8 mouse cellular contexts compared by ENCODE assay signal in the genomic region with DNA sequence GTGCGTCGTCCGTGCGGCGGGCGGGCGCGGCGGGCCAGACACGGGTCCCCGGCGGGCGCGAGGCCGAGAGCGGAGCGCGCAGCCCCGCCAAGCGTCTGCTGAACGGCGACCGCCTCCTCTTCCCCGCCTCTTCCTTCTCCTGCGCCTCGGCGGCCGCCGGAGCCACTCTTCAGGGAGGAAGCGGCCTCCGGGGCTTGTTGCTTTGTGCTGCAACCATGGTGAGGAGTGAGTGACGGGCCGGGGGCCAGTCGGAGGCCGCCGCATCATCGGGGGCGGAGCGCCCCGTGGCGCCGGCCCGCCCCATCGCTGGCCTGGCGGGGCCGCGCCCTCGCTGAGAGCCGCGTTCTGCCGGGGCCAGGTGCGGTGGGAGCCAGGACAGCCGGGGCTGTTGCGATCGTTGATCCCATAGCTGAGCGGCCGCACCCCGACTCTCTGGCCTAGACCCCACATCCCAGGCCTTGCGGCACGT. TPM values are rescaled to one million over a fixed set of nuclear protein-coding genes. Genes with fewer than 3 reads are reported as not detected.
DNase-seq lines count a peak whose midpoint lies in the region; ATAC-seq lines count a peak whose summit lies in the region.

No protein-coding gene starts in this region.

- H3K27ac ChIP-seq in embryonic facial prominence, embryonic 11.5 days (replicated peaks; ENCODE audit: low read depth, low read length): peak overlapping the region; percentile 94
- peak overlapping the region; percentile 94 for H3K27ac ChIP-seq in midbrain, embryonic 11.5 days (ENCODE audit: low read depth, low read length)

- intact Hi-C loops in left cerebral cortex, postnatal 4 days (cut with DNase I): loop anchor here (5.0 to 10.0 kb wide), 2 partner anchors 65 to 298 kb away; no protein-coding TSS in a partner anchor

- H3K4me3 ChIP-seq in embryonic facial prominence, embryonic 11.5 days (ENCODE audit: low read depth, low read length): peak overlapping the region; percentile 89
- H3K4me3 ChIP-seq in midbrain, embryonic 11.5 days (ENCODE audit: low read depth, low read length): peak overlapping the region; percentile 89

- H3K36me3 ChIP-seq in embryonic facial prominence, embryonic 11.5 days (replicated peaks; ENCODE audit: control insufficient read depth, insufficient read depth, low read depth, low read length): no peaks in the 10 kb centered on the region
- H3K36me3 ChIP-seq in midbrain, embryonic 11.5 days (ENCODE audit: control insufficient read depth, insufficient read depth, low read length): no peaks in the 10 kb centered on the region

- ATAC-seq in embryonic facial prominence, embryonic 11.5 days (replicated peaks; ENCODE audit: insufficient number of reproducible peaks, low FRiP score, low TSS enrichment, low read depth): peak; percentile 97
- peak; percentile 98 for ATAC-seq in midbrain, embryonic 11.5 days (ENCODE audit: low FRiP score)

- H3K4me2 ChIP-seq in embryonic facial prominence, embryonic 11.5 days (ENCODE audit: low read depth, low read length): peak overlapping the region; percentile 90
- peak overlapping the region; percentile 95 for H3K4me2 ChIP-seq in midbrain, embryonic 11.5 days

- H3K27me3 ChIP-seq in embryonic facial prominence, embryonic 11.5 days (ENCODE audit: control insufficient read depth, insufficient read depth, low read length): no peaks in the 10 kb centered on the region
- H3K27me3 ChIP-seq in midbrain, embryonic 11.5 days (ENCODE audit: control insufficient read depth, insufficient read depth, low read length): peaks cover 6% of the 10 kb centered on the region; the same call in 1 of the 2 replicates

- peak overlapping the region; percentile 90 for H3K9ac ChIP-seq in embryonic facial prominence, embryonic 11.5 days (replicated peaks; ENCODE audit: low read length)
- peak overlapping the region; percentile 88 for H3K9ac ChIP-seq in midbrain, embryonic 11.5 days (ENCODE audit: low read length)

- no peaks in the 10 kb centered on the region for H3K4me1 ChIP-seq in embryonic facial prominence, embryonic 11.5 days (ENCODE audit: control insufficient read depth, insufficient read depth, low read length)
- H3K4me1 ChIP-seq in midbrain, embryonic 11.5 days (ENCODE audit: control insufficient read depth, insufficient read depth, low read length): peaks cover 5% of the 10 kb centered on the region

- DNase-seq in 3134 (ENCODE audit: extremely low read depth, insufficient read length, low spot score): peak; percentile 96
- DNase-seq in adrenal gland, postnatal 25 days: peak; percentile 95
- peak; percentile 94 for DNase-seq in embryonic facial prominence, embryonic 11.5 days (ENCODE audit: low spot score)
- peak; percentile 100 for DNase-seq in heart, adult 11 months
- peak; percentile 96 for DNase-seq in kidney, adult 11 months
- DNase-seq in left cerebral cortex, postnatal 4 days: peak; percentile 94
- peak; percentile 97 for DNase-seq in midbrain, embryonic 11.5 days (ENCODE audit: low spot score, missing footprints)
- peak; percentile 90 for DNase-seq in right cerebral cortex, postnatal 4 days

- no peaks in the 10 kb centered on the region for H3K9me3 ChIP-seq in embryonic facial prominence, embryonic 11.5 days (replicated peaks; ENCODE audit: control insufficient read depth, low read length)
- H3K9me3 ChIP-seq in midbrain, embryonic 11.5 days (ENCODE audit: control insufficient read depth, low read length): no peaks in the 10 kb centered on the region

- under 1% methylated on average over 50 of the region's 60 CpGs for WGBS in embryonic facial prominence, embryonic 11.5 days
- under 1% methylated on average over 53 of the region's 60 CpGs for WGBS in midbrain, embryonic 11.5 days

RNA-seq across cellular contexts. Expression of gene Rapgef2, which starts 0.8 kb away (rescaled TPM):
- 25.9 and 27.8 TPM in 2 replicates for total RNA-seq in adrenal gland, postnatal 25 days (2021)
- polyA plus RNA-seq in embryonic facial prominence, embryonic 11.5 days (2014; fragmentation: Nextera tagmentation; extraction: Ambion mirVana): 5.3 and 6.8 TPM in 2 replicates
- total RNA-seq in left cerebral cortex, postnatal 4 days (2021): 10 to 100 TPM; 86.1 to 91.9 TPM
- 5.3 and 6.2 TPM in 2 replicates for polyA plus RNA-seq in midbrain, embryonic 11.5 days (2014; fragmentation: Nextera tagmentation; extraction: Ambion mirVana)

RNA-seq across cellular contexts. Expression of gene Gm17359, which starts 49.3 kb away (rescaled TPM):
- total RNA-seq in adrenal gland, postnatal 25 days (2021): not detected in 2 replicates
- polyA plus RNA-seq in embryonic facial prominence, embryonic 11.5 days (2014; fragmentation: Nextera tagmentation; extraction: Ambion mirVana): not detected in 2 replicates
- not detected for total RNA-seq in left cerebral cortex, postnatal 4 days (2021)
- 0.33 TPM in 1 of 2 replicates, not detected in the other for polyA plus RNA-seq in midbrain, embryonic 11.5 days (2014; fragmentation: Nextera tagmentation; extraction: Ambion mirVana)

Comparison
In these comparisons a context has a peak if more than half of its experiments do, and no peak if none do; other contexts are left out.
1. Peak in every context shown above with its lines: DNase-seq, ATAC-seq, H3K4me3 ChIP-seq and H3K27ac ChIP-seq.